Mouse (Mus musculus) neutrophil, adult 5-6 weeks (primary cell): ENCODE measurements around the gene Rad1. TPM values are rescaled to one million over a fixed set of nuclear protein-coding genes. Genes with fewer than 3 reads are reported as not detected.
"Not testable (repeated sequence)": the region's sequence is repeated elsewhere in the genome, so short reads cannot be mapped to it uniquely, and the experiment has no call there.

Experiments
- ATAC-seq: fragments of 151-379, 151-347 bp; 2 replicates; pipeline ENCODE4 v1.8.0; 2017; ENCODE audit warnings: mild to moderate bottlenecking, moderate TSS enrichment; ENCODE audit not compliant: insufficient number of reproducible peaks, poor library complexity, low FRiP score, severe bottlenecking; ENCODE audit errors: extremely low read depth
- total RNA-seq: library from RNA; stranded (forward); fragments of 200-1000 nt; gene quantifications from 2 replicates; pipeline ENCODE4 v1.2.3, GENCODE M21; 2017

Rad1 gene
- total RNA-seq, 1 experiment from 2014 or later: 8.7 TPM

DNA sequence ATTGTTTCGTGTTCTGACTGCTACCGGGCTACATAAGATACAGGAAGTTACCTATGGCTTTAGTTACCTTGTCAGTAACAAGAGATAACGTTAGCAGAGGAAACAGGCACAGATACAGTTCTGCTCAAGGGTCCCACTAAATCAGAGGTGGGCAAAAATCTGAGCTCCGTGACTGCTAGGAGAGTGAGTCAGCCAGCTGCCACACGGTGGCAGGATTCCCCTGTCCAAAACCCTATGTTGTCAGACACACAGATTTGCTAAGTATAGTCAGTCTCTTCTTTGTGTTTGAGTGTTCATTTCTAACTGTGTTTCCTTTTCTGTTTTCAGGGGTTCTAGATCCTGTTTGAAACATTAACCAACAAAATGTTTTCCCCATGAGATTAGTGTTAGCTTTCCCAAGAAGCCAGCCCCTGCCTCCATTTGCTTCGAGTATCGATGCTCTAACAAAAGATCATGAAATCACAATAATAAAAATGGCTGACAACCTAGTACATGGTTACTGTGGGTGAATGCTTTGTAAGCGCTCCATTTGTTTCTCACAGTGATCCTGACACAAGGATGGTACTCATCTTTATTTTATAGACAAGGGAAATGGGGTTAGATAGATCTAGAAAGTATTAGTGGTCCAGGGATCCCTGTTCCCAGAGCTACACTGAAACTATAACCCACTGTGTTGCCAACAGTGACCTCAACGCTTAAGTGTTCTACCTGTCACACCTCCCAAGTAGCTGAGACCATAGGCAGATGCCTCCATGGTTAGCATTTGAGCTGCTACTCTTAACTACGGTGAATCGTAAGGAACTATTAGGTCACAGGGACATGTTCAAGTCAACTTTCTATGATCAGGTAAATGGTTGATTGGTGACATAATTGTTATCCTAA, 15.3 kb downstream of the Rad1 start:
- no peak for ATAC-seq

DNA sequence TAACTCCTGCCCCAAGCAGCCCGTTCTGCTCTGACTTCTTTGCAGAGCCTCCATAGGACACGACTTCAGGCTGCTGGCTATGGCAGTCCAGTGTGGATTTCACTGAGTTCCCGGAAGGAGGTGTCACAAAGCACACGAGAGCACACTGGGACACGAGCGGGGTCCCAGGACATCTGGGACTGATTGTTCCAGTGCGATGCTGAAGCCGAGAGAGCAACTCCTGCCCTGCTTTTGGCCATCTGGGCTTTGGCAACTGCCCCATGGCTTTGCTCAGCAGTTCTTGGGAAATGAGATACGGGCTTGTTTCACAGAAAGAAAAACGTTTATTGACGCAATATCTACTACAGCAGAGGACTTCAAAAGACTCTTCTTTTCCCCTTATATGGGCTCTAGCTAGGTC, 20.3 kb downstream of the Rad1 start:
- no peak for ATAC-seq

DNA sequence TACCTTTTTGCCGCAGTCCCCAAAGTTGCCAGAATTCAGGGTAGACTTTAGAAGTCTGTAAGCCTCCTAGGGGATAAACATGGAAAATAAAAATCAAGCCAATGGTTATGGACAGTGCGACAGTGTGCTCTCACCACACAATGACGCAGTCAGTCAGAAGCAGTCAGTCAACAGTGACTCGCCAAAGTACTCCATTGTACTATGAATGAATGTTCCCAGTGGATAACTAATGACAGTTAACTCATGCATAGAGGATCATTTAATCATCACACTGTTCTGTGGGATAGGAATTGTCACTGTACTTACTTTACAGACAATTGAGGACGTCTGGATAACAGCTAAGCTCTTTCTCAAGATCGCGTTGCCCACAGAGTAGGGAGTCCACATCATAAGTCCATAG, 29.3 kb downstream of the Rad1 start:
- no peak for ATAC-seq

DNA sequence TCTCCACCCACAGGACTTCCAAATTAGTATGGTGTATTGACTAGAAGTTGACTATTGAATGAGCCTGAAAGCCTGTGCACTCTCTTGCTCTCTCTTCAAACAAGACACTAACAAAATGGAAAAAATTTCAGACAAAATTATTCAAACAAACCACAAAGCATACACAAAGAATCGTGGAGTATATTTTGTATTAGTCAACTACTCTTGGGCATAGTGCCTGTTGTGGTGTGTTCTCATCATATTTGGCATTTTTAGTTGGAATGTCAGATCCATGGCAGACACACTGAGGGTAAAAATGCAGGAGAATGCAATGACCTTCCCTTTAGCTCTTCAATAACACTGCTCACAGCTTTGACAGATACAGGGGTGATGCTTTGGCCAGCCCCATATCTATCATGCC, 40.1 kb downstream of the Rad1 start:
- no peak for ATAC-seq

DNA sequence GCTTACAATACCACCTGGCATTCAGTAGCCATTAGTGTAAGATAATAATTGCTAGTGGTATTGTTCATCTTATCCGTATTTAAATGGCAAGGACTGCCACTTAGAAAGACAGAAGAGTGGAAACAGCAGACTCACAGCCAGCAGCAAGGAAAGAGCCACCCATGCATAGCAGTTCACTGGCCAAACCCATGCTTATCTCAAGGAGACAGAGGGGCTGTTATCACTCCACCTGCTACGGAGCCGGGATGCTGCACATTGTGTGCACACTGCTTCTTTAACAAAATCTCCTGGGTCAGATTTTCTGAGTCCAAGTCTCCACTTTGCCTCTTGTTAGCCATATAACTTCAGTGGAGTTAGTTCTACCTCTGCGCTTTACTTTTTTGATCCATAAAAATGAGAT, 45.5 kb downstream of the Rad1 start:
- no peak for ATAC-seq

DNA sequence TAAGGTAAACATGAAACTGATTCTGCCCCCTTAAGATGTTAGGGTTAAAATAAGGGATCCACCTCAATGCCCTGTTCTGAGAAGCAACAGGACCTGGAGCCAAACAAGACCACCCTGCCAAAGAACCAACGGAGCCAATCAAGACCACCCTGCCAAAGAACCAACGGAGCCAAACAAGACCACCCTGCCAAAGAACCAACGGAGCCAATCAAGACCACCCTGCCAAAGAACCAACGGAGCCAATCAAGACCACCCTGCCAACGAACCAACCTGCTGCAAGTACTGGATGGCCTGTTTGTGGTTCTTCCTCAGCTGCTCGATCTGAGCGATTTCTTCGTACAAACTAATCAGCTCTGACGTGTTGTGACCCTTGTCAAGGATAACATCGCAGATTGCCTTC, 47.5 kb downstream of the Rad1 start:
- ATAC-seq: not testable (repeated sequence)

DNA sequence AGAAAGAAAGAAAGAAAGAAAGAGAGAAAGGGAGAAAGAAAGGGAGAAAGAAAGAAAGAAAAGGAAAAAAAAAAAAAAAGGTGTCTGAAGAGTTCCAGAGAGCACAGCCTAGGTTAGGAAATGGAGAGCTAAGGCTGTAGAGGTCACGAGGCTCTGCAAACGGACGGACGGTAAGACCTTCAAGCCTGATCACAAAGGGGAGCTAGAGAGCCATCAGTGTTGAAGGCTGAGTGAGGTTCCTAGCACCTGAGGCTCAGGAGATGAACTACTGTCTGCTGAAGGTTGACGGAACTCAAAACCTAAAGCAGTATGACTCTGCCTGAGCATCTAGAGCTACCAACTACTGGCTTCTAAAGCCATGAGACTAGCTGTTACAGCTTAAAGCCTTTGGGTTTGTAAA, 48.8 kb downstream of the Rad1 start:
- no peak for ATAC-seq

DNA sequence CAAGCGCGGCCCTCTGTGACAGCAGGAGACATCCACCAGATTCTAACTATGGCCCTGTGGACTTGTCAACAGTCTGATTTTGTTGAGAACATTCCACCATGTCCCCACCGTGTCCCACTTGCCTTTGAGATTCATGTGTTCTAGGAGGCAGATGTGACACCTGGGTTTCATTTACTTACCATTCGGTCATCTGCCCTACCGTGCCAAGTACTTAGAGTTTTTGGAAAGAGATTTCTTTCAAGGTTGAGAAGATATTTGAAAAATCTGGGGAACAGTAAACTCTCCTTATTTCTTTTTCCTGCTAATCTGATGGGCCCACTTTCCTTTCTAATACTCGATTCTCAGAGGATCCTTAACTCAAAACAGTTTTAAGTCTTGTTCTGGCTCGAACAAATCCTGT, 50.2 kb downstream of the Rad1 start:
- no peak for ATAC-seq

DNA sequence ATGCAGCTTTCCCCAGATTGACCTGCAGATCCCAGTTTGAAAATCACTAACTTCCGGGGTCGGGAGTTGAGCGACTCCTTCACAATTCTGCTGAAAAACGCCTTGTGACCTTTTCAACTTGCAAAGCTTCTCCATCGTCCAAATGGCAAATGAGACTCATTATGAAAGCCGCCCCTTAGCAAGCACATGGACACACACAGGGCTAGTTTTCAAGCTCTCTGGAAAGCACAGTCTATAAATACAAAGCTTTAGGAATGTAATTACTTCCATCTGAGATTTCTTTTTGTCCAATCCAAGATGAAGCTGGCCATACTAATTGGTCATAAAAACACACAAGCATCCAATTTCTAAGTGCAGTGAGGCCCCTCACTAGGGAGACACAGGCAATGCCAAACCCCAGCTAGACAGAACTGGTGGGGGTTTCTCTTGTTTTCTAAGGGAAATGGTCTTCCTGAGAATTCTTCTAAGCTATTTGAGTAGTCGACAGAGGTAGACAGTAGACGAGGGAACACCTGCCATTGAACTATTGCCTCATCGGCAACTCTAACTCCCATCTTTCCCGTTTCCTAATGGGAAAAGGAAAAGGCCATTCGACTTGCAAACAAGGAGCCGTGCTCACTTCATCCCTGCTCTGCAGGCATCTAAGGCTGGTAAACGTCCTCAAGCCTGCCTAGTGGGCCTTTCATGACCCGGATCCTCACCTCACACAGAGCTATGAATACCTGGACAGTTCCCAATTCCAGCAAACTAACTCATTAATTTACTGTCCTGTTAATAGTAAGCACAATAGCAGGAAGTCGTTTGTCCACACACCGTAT, 54.7 kb downstream of the Rad1 start:
- ATAC-seq: no peak

Other genes with a start within 250 kb of the Rad1 start
- gene Gm21973, start 160.6 kb upstream of the Rad1 start, total RNA-seq: not detected in 2 replicates
- gene Agxt2, start 127.5 kb upstream of the Rad1 start, total RNA-seq: not detected in 2 replicates
- 44.0 and 48.5 TPM in 2 replicates for gene Dnajc21, start 15.5 kb upstream of the Rad1 start, total RNA-seq
- gene Brix1, start 71 bp upstream of the Rad1 start, total RNA-seq: 16.2 and 19.4 TPM in 2 replicates
- not detected in 2 replicates for gene Ttc23l, start 72.7 kb downstream of the Rad1 start, total RNA-seq
- gene Rai14, start 228.6 kb downstream of the Rad1 start, total RNA-seq: not detected in 2 replicates